Mouse (Mus musculus) brain, embryonic 18.5 days (tissue): Measurements from ENCODE around the gene Gadd45a.
"Not testable (repeated sequence)": the region's sequence is repeated elsewhere in the genome, so short reads cannot be mapped to it uniquely, and the experiment has no call there.

Source experiments
- DNase-seq: peaks from one replicate; pipeline ENCODE4 v3.0.0-alpha.2; 2012; ENCODE audit warnings: low read depth, low spot score

The Gadd45a gene

GRCm38 (mm10) chr6:67019001-67019400 is 18.3 kb downstream of the Gadd45a start:
- DNase-seq, result not testable (repeated sequence)

GRCm38 (mm10) chr6:67018365-67018764 is 18.9 kb downstream of the Gadd45a start:
- no peak for DNase-seq

GRCm38 (mm10) chr6:67016520-67017111 is 20.6 kb downstream of the Gadd45a start:
- DNase-seq, result no peak

- DNase-seq, result no peak
These were observed 21.3 kb downstream of the Gadd45a start for GRCm38 (mm10) chr6:67015739-67016519.

- DNase-seq, result no peak
These were observed 22.6 kb downstream of the Gadd45a start for GRCm38 (mm10) chr6:67014679-67015075.

GRCm38 (mm10) chr6:67013949-67014678 is 23.1 kb downstream of the Gadd45a start:
- DNase-seq, result no peak

GRCm38 (mm10) chr6:67013293-67013948 is 23.8 kb downstream of the Gadd45a start:
- no peak for DNase-seq

GRCm38 (mm10) chr6:67011217-67011518 is 26.1 kb downstream of the Gadd45a start:
- DNase-seq, result no peak

- DNase-seq, result no peak
These were observed 26.7 kb downstream of the Gadd45a start for GRCm38 (mm10) chr6:67010370-67011216.

- DNase-seq, result no peak
These were observed 27.4 kb downstream of the Gadd45a start for GRCm38 (mm10) chr6:67009888-67010287.

- no peak for DNase-seq
These were observed 37.5 kb downstream of the Gadd45a start for GRCm38 (mm10) chr6:66999800-67000199.

GRCm38 (mm10) chr6:66998645-66999044 is 38.6 kb downstream of the Gadd45a start:
- DNase-seq, result no peak

GRCm38 (mm10) chr6:66996257-66996656 is 41.0 kb downstream of the Gadd45a start:
- no peak for DNase-seq

- no peak for DNase-seq
These were observed 41.4 kb downstream of the Gadd45a start for GRCm38 (mm10) chr6:66995825-66996224.

GRCm38 (mm10) chr6:66994981-66995380 is 42.3 kb downstream of the Gadd45a start:
- DNase-seq, result no peak

GRCm38 (mm10) chr6:66992786-66993185 is 44.5 kb downstream of the Gadd45a start:
- no peak for DNase-seq

GRCm38 (mm10) chr6:66992232-66992631 is 45.0 kb downstream of the Gadd45a start:
- no peak for DNase-seq

GRCm38 (mm10) chr6:66989518-66989917 is 47.7 kb downstream of the Gadd45a start:
- no peak for DNase-seq

GRCm38 (mm10) chr6:66989037-66989436 is 48.2 kb downstream of the Gadd45a start:
- DNase-seq, result no peak

GRCm38 (mm10) chr6:66988363-66988762 is 48.9 kb downstream of the Gadd45a start:
- no peak for DNase-seq

GRCm38 (mm10) chr6:66987643-66988042 is 49.6 kb downstream of the Gadd45a start:
- DNase-seq, result no peak
